Mouse (Mus musculus): ENCODE measurements around the gene Pparg. TPM values are rescaled to one million over a fixed set of nuclear protein-coding genes. Genes with fewer than 3 reads are reported as not detected.

Gene Pparg
- 1.5 and 1.7 TPM in 2 replicates for polyA plus RNA-seq (2015; fragmentation: Nextera tagmentation; extraction: Ambion mirVana)

- peak; percentile 70 for ATAC-seq (ENCODE audit: insufficient read depth)
- Histone ChIP-seq H3K9me3 (replicated peaks) (no peaks in the 10 kb centered on the region), H3K27ac (replicated peaks) (no peak within 1 kb of the TSS), H3K36me3 (replicated peaks) (no peaks in the 10 kb centered on the region), H3K9ac (0 out of 2 replicates have a peak within 1 kb of the TSS, but pooled peaks have one; percentile 18), H3K4me2 (peak within 1 kb of the TSS; percentile 74), H3K27me3 (peaks cover 41% of the 10 kb centered on the region), H3K4me1 (replicated peaks) (no peaks in the 10 kb centered on the region), H3K4me3 (replicated peaks) (peak within 1 kb of the TSS; percentile 53)
- WGBS (ENCODE audit: insufficient replicate concordance) = under 1% methylated on average over 76 of the region's 76 CpGs
These were observed at the start of gene Pparg for GRCm38 (mm10) chr6:115360776-115361605. TSS of gene Pparg (plus strand) at chr6:115360951.

- 73% methylated on average over 12 of the region's 12 CpGs for WGBS (ENCODE audit: insufficient replicate concordance)
- Histone ChIP-seq H3K27me3 (no peaks in the 10 kb centered on the region), H3K27ac (replicated peaks) (no peak overlapping the region), H3K9me3 (replicated peaks) (no peaks in the 10 kb centered on the region), H3K36me3 (replicated peaks) (no peaks in the 10 kb centered on the region), H3K4me1 (replicated peaks) (no peaks in the 10 kb centered on the region), H3K4me3 (replicated peaks) (no peak overlapping the region), H3K9ac (no peak overlapping the region), H3K4me2 (no peak overlapping the region)
- no peak for ATAC-seq (ENCODE audit: insufficient read depth)
These were observed 48.0 kb upstream of the Pparg start for GRCm38 (mm10) chr6:115312780-115313179.

GRCm38 (mm10) chr6:115313235-115313738, 47.5 kb upstream of the Pparg start:
- Histone ChIP-seq H3K9ac (no peak overlapping the region), H3K4me1 (replicated peaks) (no peaks in the 10 kb centered on the region), H3K4me3 (replicated peaks) (no peak overlapping the region), H3K36me3 (replicated peaks) (no peaks in the 10 kb centered on the region), H3K9me3 (replicated peaks) (no peaks in the 10 kb centered on the region), H3K27ac (replicated peaks) (no peak overlapping the region), H3K4me2 (no peak overlapping the region), H3K27me3 (no peaks in the 10 kb centered on the region)
- no peak for ATAC-seq (ENCODE audit: insufficient read depth)
- 58% methylated on average over 9 of the region's 9 CpGs for WGBS (ENCODE audit: insufficient replicate concordance)

- Histone ChIP-seq H3K9me3 (replicated peaks) (no peaks in the 10 kb centered on the region), H3K4me2 (no peak overlapping the region), H3K27ac (replicated peaks) (no peak overlapping the region), H3K4me3 (replicated peaks) (no peak overlapping the region), H3K9ac (no peak overlapping the region), H3K36me3 (replicated peaks) (no peaks in the 10 kb centered on the region), H3K4me1 (replicated peaks) (no peaks in the 10 kb centered on the region), H3K27me3 (no peaks in the 10 kb centered on the region)
- 49% methylated on average over 7 of the region's 7 CpGs for WGBS (ENCODE audit: insufficient replicate concordance)
- no peak for ATAC-seq (ENCODE audit: insufficient read depth)
These were observed 46.8 kb upstream of the Pparg start for GRCm38 (mm10) chr6:115313910-115314309.

GRCm38 (mm10) chr6:115315770-115316169, 45.0 kb upstream of the Pparg start:
- Histone ChIP-seq H3K9me3 (replicated peaks) (no peaks in the 10 kb centered on the region), H3K9ac (no peak overlapping the region), H3K27ac (replicated peaks) (no peak overlapping the region), H3K4me3 (replicated peaks) (no peak overlapping the region), H3K36me3 (replicated peaks) (no peaks in the 10 kb centered on the region), H3K4me1 (replicated peaks) (no peaks in the 10 kb centered on the region), H3K4me2 (no peak overlapping the region), H3K27me3 (no peaks in the 10 kb centered on the region)
- no peak for ATAC-seq (ENCODE audit: insufficient read depth)
- 59% methylated on average over 4 of the region's 4 CpGs for WGBS (ENCODE audit: insufficient replicate concordance)

- H3K9me3 ChIP-seq (replicated peaks) = no peaks in the 10 kb centered on the region
- H3K9ac ChIP-seq = no peak overlapping the region
- no peak for ATAC-seq (ENCODE audit: insufficient read depth)
- WGBS (ENCODE audit: insufficient replicate concordance) = 65% methylated on average over 11 of the region's 11 CpGs
- H3K4me2 ChIP-seq = no peak overlapping the region
- no peaks in the 10 kb centered on the region for H3K4me1 ChIP-seq (replicated peaks)
- no peaks in the 10 kb centered on the region for H3K27me3 ChIP-seq
- H3K36me3 ChIP-seq (replicated peaks) = no peaks in the 10 kb centered on the region
- H3K27ac ChIP-seq (replicated peaks) = no peak overlapping the region
- no peak overlapping the region for H3K4me3 ChIP-seq (replicated peaks)
These were observed 43.9 kb upstream of the Pparg start for GRCm38 (mm10) chr6:115316811-115317221.

GRCm38 (mm10) chr6:115318811-115319210, 41.9 kb upstream of the Pparg start:
- H3K9me3 ChIP-seq (replicated peaks) = no peaks in the 10 kb centered on the region
- H3K36me3 ChIP-seq (replicated peaks) = no peaks in the 10 kb centered on the region
- H3K27ac ChIP-seq (replicated peaks) = no peak overlapping the region
- no peak for ATAC-seq (ENCODE audit: insufficient read depth)
- WGBS (ENCODE audit: insufficient replicate concordance) = 62% methylated on average over 6 of the region's 6 CpGs
- H3K4me3 ChIP-seq (replicated peaks) = no peak overlapping the region
- no peak overlapping the region for H3K9ac ChIP-seq
- no peaks in the 10 kb centered on the region for H3K4me1 ChIP-seq (replicated peaks)
- H3K4me2 ChIP-seq = no peak overlapping the region
- no peaks in the 10 kb centered on the region for H3K27me3 ChIP-seq

GRCm38 (mm10) chr6:115319686-115320085, 41.1 kb upstream of the Pparg start:
- Histone ChIP-seq H3K27me3 (no peaks in the 10 kb centered on the region), H3K27ac (replicated peaks) (no peak overlapping the region), H3K4me2 (no peak overlapping the region), H3K9me3 (replicated peaks) (no peaks in the 10 kb centered on the region), H3K4me3 (replicated peaks) (no peak overlapping the region), H3K9ac (no peak overlapping the region), H3K4me1 (replicated peaks) (no peaks in the 10 kb centered on the region), H3K36me3 (replicated peaks) (no peaks in the 10 kb centered on the region)
- WGBS (ENCODE audit: insufficient replicate concordance) = 61% methylated on average over 4 of the region's 4 CpGs
- no peak for ATAC-seq (ENCODE audit: insufficient read depth)

- Histone ChIP-seq H3K4me2 (no peak overlapping the region), H3K27ac (replicated peaks) (no peak overlapping the region), H3K36me3 (replicated peaks) (no peaks in the 10 kb centered on the region), H3K9me3 (replicated peaks) (no peaks in the 10 kb centered on the region), H3K9ac (no peak overlapping the region), H3K27me3 (no peaks in the 10 kb centered on the region), H3K4me3 (replicated peaks) (no peak overlapping the region), H3K4me1 (replicated peaks) (no peaks in the 10 kb centered on the region)
- WGBS (ENCODE audit: insufficient replicate concordance) = 41% methylated on average over 8 of the region's 8 CpGs
- ATAC-seq (ENCODE audit: insufficient read depth) = no peak
These were observed 39.6 kb upstream of the Pparg start for GRCm38 (mm10) chr6:115320927-115321714.

GRCm38 (mm10) chr6:115321883-115322351, 38.8 kb upstream of the Pparg start:
- Histone ChIP-seq H3K4me1 (replicated peaks) (no peaks in the 10 kb centered on the region), H3K9ac (no peak overlapping the region), H3K36me3 (replicated peaks) (no peaks in the 10 kb centered on the region), H3K27ac (replicated peaks) (no peak overlapping the region), H3K9me3 (replicated peaks) (no peaks in the 10 kb centered on the region), H3K4me2 (no peak overlapping the region), H3K27me3 (no peaks in the 10 kb centered on the region), H3K4me3 (replicated peaks) (no peak overlapping the region)
- WGBS (ENCODE audit: insufficient replicate concordance) = 55% methylated on average over 6 of the region's 6 CpGs
- no peak for ATAC-seq (ENCODE audit: insufficient read depth)

- 77% methylated on average over 5 of the region's 5 CpGs for WGBS (ENCODE audit: insufficient replicate concordance)
- Histone ChIP-seq H3K4me3 (replicated peaks) (no peak overlapping the region), H3K4me2 (no peak overlapping the region), H3K4me1 (replicated peaks) (no peaks in the 10 kb centered on the region), H3K36me3 (replicated peaks) (no peaks in the 10 kb centered on the region), H3K27ac (replicated peaks) (no peak overlapping the region), H3K27me3 (no peaks in the 10 kb centered on the region), H3K9ac (no peak overlapping the region), H3K9me3 (replicated peaks) (no peaks in the 10 kb centered on the region)
- no peak for ATAC-seq (ENCODE audit: insufficient read depth)
These were observed 37.8 kb upstream of the Pparg start for GRCm38 (mm10) chr6:115322956-115323355.
